Mouse (Mus musculus): ENCODE measurements around the gene Spindoc. TPM values are rescaled to one million over a fixed set of nuclear protein-coding genes. Genes with fewer than 3 reads are reported as not detected.
"Not testable (repeated sequence)": the region's sequence is repeated elsewhere in the genome, so short reads cannot be mapped to it uniquely, and the experiment has no call there.

Spindoc gene
- polyA plus RNA-seq, 1 experiment from 2014 or later, result 48.5 TPM

DNA sequence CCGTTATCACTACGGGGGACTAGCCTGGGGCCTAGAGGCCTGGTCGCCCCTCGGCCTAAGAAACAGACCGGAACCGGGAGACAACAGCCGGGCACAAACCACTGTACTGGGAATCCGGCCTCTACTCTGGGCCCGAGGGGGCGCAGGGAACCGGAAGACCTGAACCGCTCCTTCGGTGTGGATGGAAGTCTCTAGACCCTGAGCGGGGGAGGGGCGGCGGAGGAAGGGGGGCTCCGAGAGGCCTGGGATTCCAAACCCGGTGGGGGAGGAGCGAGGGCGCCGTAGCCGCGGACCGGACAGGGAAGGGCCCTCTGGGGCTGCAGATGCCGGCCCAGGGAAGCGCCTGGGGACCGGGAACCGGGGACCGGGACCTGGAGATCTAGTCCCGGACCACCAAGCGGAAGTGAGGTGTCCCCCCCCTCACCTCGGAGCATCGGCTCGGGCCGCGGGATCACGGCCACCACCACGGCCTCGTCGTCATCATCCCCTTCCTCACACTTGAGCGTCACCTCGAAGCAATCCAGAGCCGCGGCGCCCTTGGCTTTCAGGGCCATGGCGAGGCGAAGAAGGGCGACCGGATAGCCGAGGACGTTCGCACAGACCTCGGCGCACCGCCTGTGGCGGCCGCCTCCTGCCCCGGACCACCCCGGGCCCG, 419 bp downstream of the Spindoc start:
- Histone ChIP-seq H3K27ac (peak overlapping the region; percentile 98), H3K4me3 (peak overlapping the region; percentile 71), H3K4me1 (peaks cover 28% of the 10 kb centered on the region), H3K9me3 (replicated peaks) (no peaks in the 10 kb centered on the region), H3K36me3 (peaks cover 34% of the 10 kb centered on the region), H3K27me3 (ENCODE audit: low read depth, poor library complexity, severe bottlenecking) (no peaks in the 10 kb centered on the region)
- under 1% methylated on average over 58 of the region's 60 CpGs for WGBS
- peak; percentile 84 for DNase-seq (ENCODE audit: low spot score)

- Histone ChIP-seq H3K36me3 (peaks cover 35% of the 10 kb centered on the region), H3K4me1 (peaks cover 28% of the 10 kb centered on the region), H3K9me3 (replicated peaks) (no peaks in the 10 kb centered on the region), H3K27ac (peak overlapping the region; percentile 98), H3K27me3 (ENCODE audit: low read depth, poor library complexity, severe bottlenecking) (no peaks in the 10 kb centered on the region), H3K4me3 (peak overlapping the region; percentile 71)
- no peak for DNase-seq (ENCODE audit: low spot score)
- 5% methylated on average over 8 of the region's 8 CpGs for WGBS
Measured at GRCm38 (mm10) chr19:7381906-7382247, 917 bp downstream of the Spindoc start.

- H3K27me3 ChIP-seq (ENCODE audit: low read depth, poor library complexity, severe bottlenecking), result no peaks in the 10 kb centered on the region
- peaks cover 73% of the 10 kb centered on the region for H3K36me3 ChIP-seq
- no peaks in the 10 kb centered on the region for H3K9me3 ChIP-seq (replicated peaks)
- 85% methylated on average over 2 of the region's 2 CpGs for WGBS
- H3K4me3 ChIP-seq, result no peak overlapping the region
- no peak for DNase-seq (ENCODE audit: low spot score)
- no peak overlapping the region for H3K27ac ChIP-seq
- peaks cover 20% of the 10 kb centered on the region for H3K4me1 ChIP-seq
Measured at GRCm38 (mm10) chr19:7377639-7378038, 5.2 kb downstream of the Spindoc start.

DNA sequence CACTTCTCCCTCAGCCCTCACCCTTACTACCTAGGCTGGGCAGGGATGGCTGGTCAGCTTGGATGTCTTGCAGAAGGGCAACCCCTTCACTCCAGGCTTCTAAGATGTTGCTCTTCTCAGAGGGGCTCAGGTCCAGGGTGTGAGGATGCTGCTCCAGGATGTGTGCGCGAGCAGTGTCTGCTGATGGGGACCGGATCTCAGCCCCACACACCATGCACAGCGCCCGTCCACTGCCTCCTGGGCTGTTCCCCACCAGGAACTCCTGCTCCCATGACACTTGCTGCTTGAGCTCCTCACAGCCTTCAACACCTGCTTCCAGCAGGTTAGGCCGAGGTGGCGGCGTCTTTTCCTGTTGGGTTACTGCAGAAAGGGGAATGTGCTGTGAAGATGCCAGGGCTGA, 8.3 kb downstream of the Spindoc start:
- Histone ChIP-seq H3K27me3 (ENCODE audit: low read depth, poor library complexity, severe bottlenecking) (no peaks in the 10 kb centered on the region), H3K4me1 (0 out of 2 replicates have a peak, but pooled peaks cover 2% of the 10 kb centered on the region), H3K4me3 (no peak overlapping the region), H3K9me3 (replicated peaks) (no peaks in the 10 kb centered on the region), H3K27ac (no peak overlapping the region), H3K36me3 (peaks cover 96% of the 10 kb centered on the region)
- no peak for DNase-seq (ENCODE audit: low spot score)
- 98% methylated on average over 8 of the region's 8 CpGs for WGBS

DNA sequence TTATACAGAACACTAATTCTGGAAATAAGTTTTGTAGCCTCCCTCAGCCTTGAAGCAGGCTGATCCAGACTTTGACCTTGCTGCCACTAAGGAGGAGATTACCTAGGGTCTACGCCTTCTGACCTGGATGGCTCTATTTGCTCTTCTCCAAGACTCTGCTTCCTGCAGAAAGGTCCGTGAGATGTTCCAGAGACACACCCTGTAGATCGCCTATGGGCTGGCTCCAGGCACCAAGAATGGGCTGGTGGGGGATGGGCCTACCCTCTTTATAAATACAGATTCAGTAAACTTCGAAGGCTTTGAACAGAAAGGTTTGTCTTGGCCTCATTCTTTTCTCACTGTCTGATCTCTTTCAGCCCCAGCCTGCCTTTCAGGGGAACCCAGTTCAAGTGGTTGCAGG, 13.3 kb downstream of the Spindoc start:
- H3K4me3 ChIP-seq; DNase-seq (ENCODE audit: low spot score); H3K27me3 ChIP-seq (ENCODE audit: low read depth, poor library complexity, severe bottlenecking); H3K4me1 ChIP-seq; H3K27ac ChIP-seq; H3K9me3 ChIP-seq (replicated peaks): not testable (repeated sequence)
- WGBS, result 90% methylated on average over 4 of the region's 4 CpGs
- peaks cover 97% of the 10 kb centered on the region for H3K36me3 ChIP-seq

- 65% methylated on average over 6 of the region's 6 CpGs for WGBS
- no peak overlapping the region for H3K27ac ChIP-seq
- no peaks in the 10 kb centered on the region for H3K4me1 ChIP-seq
- H3K36me3 ChIP-seq, result peaks cover 28% of the 10 kb centered on the region
- H3K27me3 ChIP-seq (ENCODE audit: low read depth, poor library complexity, severe bottlenecking), result no peaks in the 10 kb centered on the region
- H3K4me3 ChIP-seq, result no peak overlapping the region
- H3K9me3 ChIP-seq (replicated peaks), result no peaks in the 10 kb centered on the region
- DNase-seq (ENCODE audit: low spot score), result no peak
Measured at GRCm38 (mm10) chr19:7353636-7354035, 29.2 kb downstream of the Spindoc start.

GRCm38 (mm10) chr19:7352809-7353495, 29.8 kb downstream of the Spindoc start:
- H3K4me1 ChIP-seq, result no peaks in the 10 kb centered on the region
- peaks cover 21% of the 10 kb centered on the region for H3K36me3 ChIP-seq
- no peak overlapping the region for H3K4me3 ChIP-seq
- 84% methylated on average over 11 of the region's 11 CpGs for WGBS
- H3K27ac ChIP-seq, result no peak overlapping the region
- no peaks in the 10 kb centered on the region for H3K9me3 ChIP-seq (replicated peaks)
- DNase-seq (ENCODE audit: low spot score), result no peak
- H3K27me3 ChIP-seq (ENCODE audit: low read depth, poor library complexity, severe bottlenecking), result no peaks in the 10 kb centered on the region

- 77% methylated on average over 1 of the region's 1 CpGs for WGBS
Measured at GRCm38 (mm10) chr19:7349993-7350392, 32.8 kb downstream of the Spindoc start.

DNA sequence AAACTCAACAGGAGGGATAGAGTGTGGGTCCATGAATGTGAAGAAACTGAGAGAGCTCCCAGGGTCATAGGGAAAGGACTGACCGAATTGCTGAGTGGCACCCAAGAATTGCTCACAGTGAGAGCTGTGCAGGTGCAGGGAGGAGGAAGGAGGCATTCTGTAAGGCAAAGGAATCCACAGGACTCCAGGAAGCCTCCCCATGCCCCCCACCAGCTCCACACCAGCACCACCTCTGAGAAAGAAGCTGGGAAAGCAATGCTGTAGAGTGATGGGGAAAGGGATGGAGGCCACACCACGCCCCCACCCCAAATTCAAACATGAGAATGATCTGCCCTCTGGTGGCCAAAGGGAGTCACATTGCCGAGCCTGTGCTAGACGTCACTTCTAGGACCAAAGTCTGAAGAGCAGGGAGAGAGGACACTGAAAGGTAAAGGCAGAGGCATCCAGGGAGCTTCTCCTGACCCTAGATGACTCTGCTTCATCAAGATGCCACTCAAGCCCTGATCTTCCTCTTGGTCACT, 37.5 kb downstream of the Spindoc start:
- 23% methylated on average over 4 of the region's 4 CpGs for WGBS

More at GRCm38 (mm10) chr19:7349993-7350392, 32.8 kb downstream of the Spindoc start:
- Histone ChIP-seq H3K9me3 (replicated peaks) (no peaks in the 10 kb centered on the region), H3K4me1 (no peaks in the 10 kb centered on the region), H3K27me3 (ENCODE audit: low read depth, poor library complexity, severe bottlenecking) (no peaks in the 10 kb centered on the region), H3K36me3 (no peaks in the 10 kb centered on the region), H3K4me3 (no peak overlapping the region), H3K27ac (no peak overlapping the region)
- DNase-seq (ENCODE audit: low spot score), result no peak

GRCm38 (mm10) chr19:7342646-7343045, 40.1 kb downstream of the Spindoc start:
- 66% methylated on average over 2 of the region's 2 CpGs for WGBS
- DNase-seq (ENCODE audit: low spot score), result no peak
- Histone ChIP-seq H3K9me3 (replicated peaks) (no peaks in the 10 kb centered on the region), H3K27me3 (ENCODE audit: low read depth, poor library complexity, severe bottlenecking) (no peaks in the 10 kb centered on the region), H3K4me1 (peaks cover 26% of the 10 kb centered on the region), H3K36me3 (0 out of 2 replicates have a peak, but pooled peaks cover 7% of the 10 kb centered on the region), H3K27ac (no peak overlapping the region), H3K4me3 (no peak overlapping the region)

More for the DNA sequence above, 37.5 kb downstream of the Spindoc start:
- Histone ChIP-seq H3K36me3 (no peaks in the 10 kb centered on the region), H3K4me3 (no peak overlapping the region), H3K9me3 (replicated peaks) (no peaks in the 10 kb centered on the region), H3K27me3 (ENCODE audit: low read depth, poor library complexity, severe bottlenecking) (no peaks in the 10 kb centered on the region), H3K27ac (no peak overlapping the region), H3K4me1 (peaks cover 7% of the 10 kb centered on the region)
- DNase-seq (ENCODE audit: low spot score), result peak; percentile 79

DNA sequence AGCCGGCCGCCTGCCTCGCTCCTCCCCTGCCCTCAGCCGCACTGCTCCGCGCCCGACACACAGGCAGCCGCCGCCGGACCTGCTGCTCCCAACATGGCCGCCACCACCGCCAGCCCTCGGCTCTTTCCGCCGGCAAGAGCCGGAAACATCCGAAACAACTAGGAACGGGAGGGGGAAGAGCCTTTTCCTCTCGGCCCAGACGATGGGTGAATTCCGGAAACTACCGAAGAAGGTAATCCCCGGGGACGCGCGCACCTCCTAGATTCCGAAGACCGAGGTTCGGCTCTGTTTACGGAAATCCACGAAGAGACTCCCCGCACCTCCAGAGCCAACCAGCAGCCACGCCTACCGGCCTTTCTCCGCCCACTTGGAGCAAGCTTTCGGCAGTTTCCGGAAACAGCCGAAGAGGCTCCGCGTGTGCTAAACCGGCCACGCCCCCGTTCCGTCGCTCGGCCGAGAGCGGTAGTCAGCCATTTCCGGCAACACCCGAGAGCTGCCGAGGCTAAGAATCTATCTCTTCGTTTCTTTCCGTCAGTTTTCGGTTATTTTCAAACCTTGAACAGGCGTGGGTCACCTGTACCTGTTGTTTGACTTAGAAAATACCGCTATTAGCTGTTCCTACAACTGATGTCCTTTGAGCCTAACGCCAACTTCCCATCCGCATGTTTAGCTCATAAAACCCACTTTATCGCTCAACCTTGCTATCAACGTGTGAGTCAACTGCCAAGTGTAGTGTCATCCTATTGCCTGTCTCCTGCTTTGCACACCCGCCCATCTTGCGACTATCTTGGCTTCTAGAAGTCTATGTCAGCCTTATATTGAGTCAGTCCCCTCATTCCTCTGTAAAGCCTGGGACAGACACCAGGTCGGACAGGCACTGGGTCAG, 41.0 kb downstream of the Spindoc start, which contains the start of gene Mark2:
Gene Mark2, minus strand, starts transcription at position 349 of the 886 bp plus-strand sequence.
- H3K9me3 ChIP-seq (replicated peaks), result no peaks in the 10 kb centered on the region
- H3K27ac ChIP-seq, result peak within 1 kb of the TSS; percentile 93
- H3K4me1 ChIP-seq, result peaks cover 26% of the 10 kb centered on the region
- H3K27me3 ChIP-seq (ENCODE audit: low read depth, poor library complexity, severe bottlenecking), result no peaks in the 10 kb centered on the region
- peak; percentile 97 for DNase-seq (ENCODE audit: low spot score)
- WGBS, result 2% methylated on average over 63 of the region's 63 CpGs
- peaks cover 14% of the 10 kb centered on the region; the same call in 1 of the 2 replicates for H3K36me3 ChIP-seq
- H3K4me3 ChIP-seq, result peak within 1 kb of the TSS; percentile 95

GRCm38 (mm10) chr19:7340780-7341475, 41.9 kb downstream of the Spindoc start:
- WGBS, result under 1% methylated on average over 40 of the region's 46 CpGs
- DNase-seq (ENCODE audit: low spot score), result peak; percentile 33
- Histone ChIP-seq H3K27ac (peak overlapping the region; percentile 93), H3K4me3 (peak overlapping the region; percentile 95), H3K36me3 (peaks cover 14% of the 10 kb centered on the region; the same call in 1 of the 2 replicates), H3K9me3 (replicated peaks) (no peaks in the 10 kb centered on the region), H3K27me3 (ENCODE audit: low read depth, poor library complexity, severe bottlenecking) (no peaks in the 10 kb centered on the region), H3K4me1 (peaks cover 26% of the 10 kb centered on the region)
